Mouse (Mus musculus): ENCODE data around the gene Endod1.

Gene Endod1

DNA sequence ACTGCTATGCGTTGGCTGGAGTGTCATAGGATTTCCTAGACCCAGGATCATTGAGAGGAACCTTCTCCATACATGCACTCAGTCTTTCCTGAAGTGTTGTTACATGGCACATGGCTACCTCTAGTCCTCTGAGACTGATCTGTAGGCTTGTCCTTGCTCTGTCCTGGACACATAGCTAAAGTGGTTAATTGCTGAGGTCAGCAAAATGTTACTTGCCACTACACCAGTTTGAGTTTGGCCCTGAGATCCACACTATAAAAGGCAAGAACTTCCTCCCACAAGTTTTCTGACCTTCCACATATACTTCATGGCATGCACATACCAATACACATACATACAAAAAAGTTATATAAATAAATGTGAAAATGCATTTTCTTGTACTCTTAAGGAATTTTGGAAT, 64.7 kb downstream of the Endod1 start:
- no peak for DNase-seq

DNA sequence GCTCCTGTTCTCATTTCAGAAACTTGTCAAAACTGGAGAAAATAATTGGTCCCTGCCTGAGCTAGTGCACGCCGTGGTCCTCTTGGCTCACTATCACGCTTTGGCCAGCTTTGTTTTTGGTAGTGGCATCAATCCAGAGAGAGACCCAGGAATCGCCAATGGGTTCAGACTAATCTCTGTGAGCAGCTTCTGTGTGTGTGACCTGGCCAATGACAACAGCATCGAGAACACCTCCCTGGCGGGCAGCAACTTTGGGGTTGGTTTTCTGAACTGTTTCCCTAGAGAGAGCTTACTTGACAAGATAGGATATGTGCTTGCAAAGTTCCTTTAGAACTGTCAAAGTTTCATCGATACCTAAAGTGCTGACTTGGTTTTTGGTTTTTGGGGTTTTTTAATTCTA, 66.8 kb downstream of the Endod1 start:
- no peak for DNase-seq

- DNase-seq, result no peak
Observed at GRCm38 (mm10) chr9:14313968-14314367, 67.3 kb downstream of the Endod1 start.

GRCm38 (mm10) chr9:14307341-14307740, 74.0 kb downstream of the Endod1 start:
- DNase-seq, result no peak

DNA sequence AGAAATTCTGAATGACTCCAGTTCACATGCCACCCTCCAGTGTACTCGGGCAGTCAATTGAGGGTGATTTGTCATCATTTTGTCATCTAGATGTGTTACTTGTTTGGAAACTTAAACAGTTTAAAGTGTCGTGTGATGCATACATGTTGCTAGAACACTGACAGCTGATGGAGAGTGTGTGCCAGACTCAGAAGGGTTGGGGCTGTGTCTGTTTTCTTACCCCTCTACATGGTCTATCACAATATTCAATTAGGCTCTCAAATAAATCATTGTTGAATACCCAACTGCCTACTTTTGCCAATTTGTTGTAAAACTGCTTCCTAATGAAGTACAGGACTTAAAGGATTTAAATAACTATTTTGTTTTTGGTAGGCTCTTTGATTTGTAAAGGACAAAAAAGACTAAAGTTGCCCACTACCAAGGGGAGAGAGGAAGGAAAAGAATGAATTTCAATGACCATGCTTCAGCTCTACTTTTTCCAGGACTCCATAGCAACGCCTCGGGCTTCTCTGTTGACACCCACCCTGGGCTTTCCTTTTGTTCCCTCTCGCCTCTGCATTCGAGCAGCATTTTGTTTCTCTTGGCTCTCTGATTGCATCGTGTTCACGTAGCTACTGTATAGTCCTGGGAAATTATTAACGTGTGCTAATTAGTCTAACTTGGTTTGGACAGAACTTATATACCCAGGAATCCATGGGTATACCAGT, 76.9 kb downstream of the Endod1 start:
- no peak for DNase-seq
